Mouse (Mus musculus) thymus, adult 2 months (tissue): Measurements from ENCODE around the gene Cbx8. TPM values are rescaled to one million over a fixed set of nuclear protein-coding genes. Genes with fewer than 3 reads are reported as not detected.

Source experiments
- DNase-seq: peaks from one replicate; pipeline ENCODE4 v3.0.0; 2021
- H3K27ac ChIP-seq: fragments of 200-500 bp; 2 replicates; pipeline ENCODE4 v1.5.1; 2012; ENCODE audit warnings: low read length, control low read depth; ENCODE audit not compliant: control insufficient read depth, insufficient read depth
- H3K27me3 ChIP-seq: fragments of 200-500 bp; 2 replicates; pipeline ENCODE4 v1.6.1; 2012; ENCODE audit warnings: mild to moderate bottlenecking, low read length, moderate library complexity, mixed read lengths; ENCODE audit not compliant: control insufficient read depth, insufficient read depth
- H3K36me3 ChIP-seq: fragments of 200-500 bp; 2 replicates; pipeline ENCODE4 v1.6.1; 2012; ENCODE audit warnings: mild to moderate bottlenecking, low read length, moderate library complexity; ENCODE audit not compliant: control insufficient read depth, insufficient read depth
- H3K4me1 ChIP-seq: fragments of 200-500 bp; replicated peaks from 2 replicates; pipeline ENCODE4 v1.6.1; 2012; ENCODE audit warnings: low read length; ENCODE audit not compliant: control insufficient read depth, insufficient read depth
- H3K4me3 ChIP-seq: fragments of 200-500 bp; 2 replicates; pipeline ENCODE4 v1.5.1; 2012; ENCODE audit warnings: mild to moderate bottlenecking, low read length, control low read depth, moderate library complexity; ENCODE audit not compliant: control insufficient read depth, insufficient read depth
- CTCF ChIP-seq: fragments of 200-500 bp; IDR thresholded peaks from 2 replicates; pipeline ENCODE4 v1.5.1; 2012; ENCODE audit warnings: mild to moderate bottlenecking, control low read depth, low read length, moderate library complexity, borderline replicate concordance; ENCODE audit not compliant: control insufficient read depth, poor library complexity, insufficient read depth; ENCODE audit errors: extremely low read depth
- POLR2A ChIP-seq: fragments of 200-500 bp; IDR thresholded peaks from 2 replicates; pipeline ENCODE4 v1.6.1; 2012; ENCODE audit warnings: mild to moderate bottlenecking, low read length, control low read depth, moderate library complexity; ENCODE audit not compliant: control insufficient read depth, poor library complexity, insufficient read depth; ENCODE audit errors: extremely low read depth
- WGBS: fragments of 180-500 bp; shearing (Covaris S2); methylation state at CpG from one replicate; pipeline ENCODE4 v1.1.7; 2018; 5-methylcytosine and 5-hydroxymethylcytosine counted together
- polyA plus RNA-seq: library from polyadenylated mRNA; depleted of rRNA; stranded (reverse); fragments of >200 nt; gene quantifications from 2 replicates; pipeline ENCODE4 v1.2.3, GENCODE M21; 2012

Cbx8 gene
- polyA plus RNA-seq, 1 experiment = 8.2 TPM

DNA sequence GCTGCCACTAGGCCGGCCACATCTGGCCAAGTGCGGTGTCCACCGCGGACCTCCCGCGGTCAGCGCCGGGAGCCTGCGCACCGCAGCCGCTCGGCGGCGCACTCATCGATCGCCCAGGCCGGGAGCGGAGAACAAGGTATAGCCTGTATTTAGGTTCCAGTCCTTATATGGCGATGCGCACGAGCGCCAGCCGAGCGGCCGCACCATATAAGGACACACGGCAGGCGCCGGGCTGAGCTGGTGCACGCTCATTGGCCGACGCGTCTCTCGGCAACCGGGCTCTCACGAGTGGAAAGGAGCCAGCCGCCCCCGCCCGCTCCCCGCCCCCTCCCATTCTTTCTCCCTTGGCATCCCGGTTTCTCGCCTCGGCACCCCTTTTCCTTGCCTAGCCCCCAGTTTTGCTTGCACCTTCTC, 12.5 kb upstream of the Cbx8 start:
- H3K27me3 ChIP-seq = peaks cover 45% of the 10 kb centered on the region
- no peak overlapping the region for H3K27ac ChIP-seq
- peaks cover 60% of the 10 kb centered on the region for H3K4me1 ChIP-seq
- no peaks in the 10 kb centered on the region for H3K36me3 ChIP-seq
- DNase-seq = peak; percentile 87
- TF ChIP-seq CTCF = peak; percentile 69; the same call in 1 of the 2 replicates
- TF ChIP-seq POLR2A = 0 out of 2 replicates have a peak, but pooled peaks have one; percentile 29
- peak overlapping the region; percentile 39 for H3K4me3 ChIP-seq
- under 1% methylated on average over 41 of the region's 42 CpGs for WGBS

- no peak for DNase-seq
- H3K27ac ChIP-seq = no peak overlapping the region
- H3K36me3 ChIP-seq = no peaks in the 10 kb centered on the region
- peaks cover 59% of the 10 kb centered on the region for H3K4me1 ChIP-seq
- 12% methylated on average over 13 of the region's 13 CpGs for WGBS
- TF ChIP-seq CTCF = no peak
- TF ChIP-seq POLR2A = no peak
- H3K27me3 ChIP-seq = peaks cover 45% of the 10 kb centered on the region
- H3K4me3 ChIP-seq = peak overlapping the region; percentile 39
Measured at GRCm38 (mm10) chr11:119052661-119053256, 12.0 kb upstream of the Cbx8 start.

GRCm38 (mm10) chr11:119051927-119052660, 11.3 kb upstream of the Cbx8 start:
- Histone ChIP-seq H3K36me3 (no peaks in the 10 kb centered on the region), H3K4me3 (no peak overlapping the region), H3K27me3 (peaks cover 44% of the 10 kb centered on the region), H3K27ac (no peak overlapping the region), H3K4me1 (peaks cover 58% of the 10 kb centered on the region)
- no peak for TF ChIP-seq POLR2A
- peak; percentile 15; the same call in 1 of the 2 replicates for TF ChIP-seq CTCF
- 14% methylated on average over 15 of the region's 15 CpGs for WGBS
- DNase-seq = peak; percentile 67

DNA sequence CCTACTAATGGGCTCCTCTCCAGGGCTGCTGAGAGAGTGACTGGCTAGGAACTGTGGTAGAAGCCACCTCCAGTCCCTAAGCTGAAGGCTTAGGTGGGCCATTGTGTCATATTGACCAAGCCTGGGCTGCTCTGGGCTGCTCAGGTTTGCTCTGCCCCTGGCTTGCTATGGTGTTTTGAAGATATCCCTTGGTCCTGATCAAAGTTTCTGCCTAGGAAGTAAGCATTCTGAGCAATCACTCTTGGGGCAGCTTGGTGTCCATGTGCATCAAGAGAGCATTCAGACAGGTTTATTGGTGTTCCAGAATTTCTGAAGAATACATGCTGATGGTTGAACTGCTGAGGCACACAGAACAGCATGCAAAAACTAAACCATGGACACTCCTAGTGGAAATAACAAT, 10.7 kb upstream of the Cbx8 start:
- peaks cover 61% of the 10 kb centered on the region for H3K4me1 ChIP-seq

DNA sequence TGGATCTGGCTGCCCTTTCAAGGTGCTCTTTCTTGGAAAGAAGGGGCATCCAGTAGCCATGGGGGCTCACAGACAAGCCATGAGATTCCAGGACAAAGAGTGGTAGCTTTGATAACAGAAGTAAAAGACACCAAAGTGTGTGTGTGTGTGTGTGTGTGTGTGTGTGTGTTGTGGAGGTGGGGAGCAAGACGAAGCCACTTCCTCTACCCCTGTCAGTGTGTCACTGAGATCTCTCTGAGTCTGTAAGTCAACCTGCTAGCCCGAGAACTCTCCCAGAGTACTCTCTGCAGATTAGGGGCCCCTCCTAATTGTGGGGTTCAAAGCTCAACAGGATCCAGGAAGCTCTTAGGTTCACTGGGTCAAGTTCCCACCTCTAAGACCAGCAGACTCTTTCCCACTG, 9.6 kb upstream of the Cbx8 start:
- no peaks in the 10 kb centered on the region for H3K36me3 ChIP-seq
- 6% methylated on average over 2 of the region's 2 CpGs for WGBS
- TF ChIP-seq CTCF (no peak), POLR2A (no peak)
- H3K4me1 ChIP-seq = peaks cover 53% of the 10 kb centered on the region
- H3K27ac ChIP-seq = no peak overlapping the region
- peaks cover 49% of the 10 kb centered on the region for H3K27me3 ChIP-seq
- no peak overlapping the region for H3K4me3 ChIP-seq
- peak; percentile 27 for DNase-seq

More for the DNA sequence above, 10.7 kb upstream of the Cbx8 start:
- H3K36me3 ChIP-seq = no peaks in the 10 kb centered on the region
- no peak for TF ChIP-seq CTCF
- TF ChIP-seq POLR2A = no peak
- no peak for DNase-seq
- H3K4me3 ChIP-seq = no peak overlapping the region
- peaks cover 50% of the 10 kb centered on the region for H3K27me3 ChIP-seq
- H3K27ac ChIP-seq = no peak overlapping the region

- WGBS = 4% methylated on average over 13 of the region's 13 CpGs
- DNase-seq = no peak
- Histone ChIP-seq H3K36me3 (no peaks in the 10 kb centered on the region), H3K4me3 (no peak overlapping the region), H3K4me1 (peaks cover 35% of the 10 kb centered on the region), H3K27me3 (peaks cover 51% of the 10 kb centered on the region), H3K27ac (no peak overlapping the region)
- TF ChIP-seq CTCF (no peak), POLR2A (no peak)
Measured at GRCm38 (mm10) chr11:119048133-119048510, 7.4 kb upstream of the Cbx8 start.
